Mouse (Mus musculus) B cell, adult 2 months (primary cell): Measurements from ENCODE around the gene Fgfr2.

ENCODE experiments used
- DNase-seq, 2 experiments: peaks; one replicate each; pipeline ENCODE4 v3.0.0; 2022

The Fgfr2 gene

DNA sequence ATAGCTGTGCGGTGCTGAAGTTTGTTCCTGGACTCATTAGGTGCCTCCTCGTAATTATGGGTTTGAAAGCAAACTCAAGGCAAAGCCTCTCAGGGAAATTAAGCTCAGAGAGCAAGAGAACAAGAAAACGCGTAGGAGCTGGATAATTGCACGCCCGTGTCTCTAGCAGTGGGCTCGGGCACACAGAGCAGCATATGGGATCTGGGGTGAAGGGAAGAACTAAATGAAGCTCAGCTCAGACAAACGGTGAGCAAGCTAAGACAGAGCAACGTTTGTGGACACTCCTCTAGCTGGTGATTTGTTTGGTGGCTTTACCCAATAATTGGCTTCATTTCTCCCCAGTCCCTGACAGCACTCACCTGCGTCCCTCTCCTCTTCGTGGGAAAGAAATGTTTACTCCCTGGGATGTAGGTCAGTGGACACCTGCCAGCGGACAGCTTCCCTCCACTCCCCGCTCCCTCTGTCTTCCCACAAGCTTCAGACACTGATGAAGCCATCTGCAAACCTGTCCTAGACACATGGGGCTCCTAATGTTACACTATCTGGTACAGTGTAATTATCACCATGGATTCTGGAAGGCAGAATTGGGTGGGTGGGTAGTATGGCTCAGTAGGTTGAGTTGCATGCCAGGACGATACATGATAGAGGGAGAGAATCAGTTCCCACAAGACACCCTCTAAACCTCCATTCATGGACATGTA, 1117.0 kb downstream of the Fgfr2 start:
- DNase-seq, result no peak

DNA sequence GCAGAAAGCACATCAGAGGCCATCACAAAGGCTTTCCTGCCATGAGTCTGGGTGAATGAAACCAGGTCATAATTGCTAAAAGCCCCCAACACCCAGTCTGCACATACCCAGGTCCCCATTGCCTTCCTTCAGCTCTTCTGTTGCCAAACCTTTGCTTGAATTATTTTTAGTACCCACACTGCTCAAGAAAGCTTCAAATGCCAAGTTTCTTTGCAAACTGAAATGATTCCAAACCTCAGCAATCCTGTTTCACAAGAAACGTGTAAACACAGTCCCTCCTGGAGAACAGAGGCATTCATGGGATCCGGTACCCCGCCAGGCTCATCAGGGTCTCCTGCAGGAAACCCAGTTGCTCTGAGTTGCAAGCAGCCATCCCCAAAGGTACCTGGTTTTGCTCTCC, 1130.3 kb downstream of the Fgfr2 start:
- no peak for DNase-seq

DNA sequence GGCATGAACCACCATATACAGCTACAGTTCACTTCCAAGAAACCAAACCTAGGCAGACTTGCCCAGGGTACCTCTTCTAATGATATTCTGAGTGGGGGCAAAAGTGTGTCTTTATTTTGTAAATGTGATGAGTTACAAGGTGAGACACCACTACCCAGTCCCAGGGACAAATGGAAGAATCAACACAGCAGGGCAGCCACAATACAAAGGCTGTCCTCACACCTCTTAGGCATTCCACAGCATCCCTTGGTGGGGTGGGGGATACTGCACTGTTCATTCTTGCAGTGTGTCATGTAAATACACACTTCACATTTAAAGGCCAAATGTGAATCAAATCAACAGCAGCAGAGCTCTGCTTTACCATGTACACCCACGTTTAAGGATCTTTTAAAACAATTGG, 1130.9 kb downstream of the Fgfr2 start:
- no peak for DNase-seq

DNA sequence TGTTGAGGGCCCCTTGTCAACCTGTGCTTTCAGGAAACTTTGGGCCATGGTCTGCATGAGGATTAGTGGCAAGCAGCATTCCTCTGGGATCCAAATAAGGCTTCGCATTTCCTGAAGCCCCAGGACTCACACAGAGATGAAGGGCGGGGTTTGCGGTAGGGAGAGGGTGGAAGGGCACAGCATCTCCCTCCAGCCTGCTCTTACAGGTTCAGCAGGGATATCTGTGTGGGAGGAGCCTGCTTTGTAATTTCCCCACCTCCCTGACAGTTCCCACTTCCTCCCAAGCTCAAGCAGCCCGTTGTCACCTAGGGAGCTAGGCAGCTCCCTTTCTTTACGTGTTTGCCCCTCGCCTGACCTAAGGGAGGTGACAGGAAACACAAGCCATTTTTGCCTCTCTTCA, 1134.1 kb downstream of the Fgfr2 start:
- DNase-seq, result no peak

DNA sequence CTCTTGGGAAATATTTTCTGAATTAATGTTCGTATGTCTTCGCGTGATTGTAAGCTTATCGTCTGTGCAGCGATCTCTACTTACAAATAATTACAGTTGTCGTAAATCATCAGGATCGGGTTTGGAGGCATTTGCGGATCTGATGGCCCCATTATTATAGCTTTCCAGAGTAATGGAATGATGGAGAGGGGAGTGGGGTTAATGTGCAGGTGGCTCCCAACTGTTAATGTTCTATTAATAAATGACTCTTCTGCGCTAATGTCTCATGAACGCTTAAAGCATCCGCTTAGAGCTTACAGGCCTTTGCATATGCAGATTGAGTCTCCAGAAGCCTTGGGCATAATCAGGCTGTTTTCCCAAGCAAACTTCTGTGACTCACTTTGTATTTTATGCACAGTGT, 1144.5 kb downstream of the Fgfr2 start:
- no peak for DNase-seq

DNA sequence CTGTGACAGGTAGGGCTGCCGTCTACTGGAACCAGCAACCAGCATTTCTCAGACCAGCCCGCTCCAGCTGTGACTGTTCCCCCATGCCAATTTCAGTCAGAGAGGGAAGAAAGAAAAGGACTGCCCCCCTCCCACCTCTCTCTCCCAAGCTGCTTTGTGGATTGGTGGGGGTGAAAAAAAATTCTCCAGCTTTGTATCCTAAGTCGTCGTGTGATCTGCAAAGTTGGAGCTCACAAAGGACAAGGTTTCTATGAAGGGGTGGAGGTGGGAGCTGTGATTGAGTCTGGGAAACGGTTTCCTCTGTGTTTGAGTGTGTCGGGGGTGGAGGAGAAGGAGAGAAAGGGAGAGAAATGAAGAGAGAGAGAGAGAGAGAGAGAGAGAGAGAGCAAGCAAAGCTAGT, 1147.3 kb downstream of the Fgfr2 start:
- DNase-seq, result no peak

DNA sequence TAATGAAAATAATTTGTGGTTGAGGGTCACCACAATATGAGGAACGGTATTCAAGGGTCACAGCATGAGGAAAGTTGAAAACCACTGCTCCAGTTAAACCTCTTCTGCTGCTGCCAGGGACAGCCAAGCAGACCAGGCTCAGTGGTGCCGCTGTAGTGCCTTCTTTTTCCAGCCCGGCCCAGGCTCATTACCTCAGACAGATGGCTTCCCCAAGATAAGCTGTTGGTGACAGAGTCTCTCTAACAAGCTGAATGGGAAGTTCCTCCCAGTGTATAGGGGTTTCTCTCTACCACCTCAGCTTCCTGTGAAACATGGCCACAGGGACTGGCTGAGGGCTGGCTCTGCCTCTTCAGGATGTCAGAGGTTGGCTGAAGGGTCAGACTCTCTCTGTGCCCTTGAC, 1152.9 kb downstream of the Fgfr2 start:
- no peak for DNase-seq

DNA sequence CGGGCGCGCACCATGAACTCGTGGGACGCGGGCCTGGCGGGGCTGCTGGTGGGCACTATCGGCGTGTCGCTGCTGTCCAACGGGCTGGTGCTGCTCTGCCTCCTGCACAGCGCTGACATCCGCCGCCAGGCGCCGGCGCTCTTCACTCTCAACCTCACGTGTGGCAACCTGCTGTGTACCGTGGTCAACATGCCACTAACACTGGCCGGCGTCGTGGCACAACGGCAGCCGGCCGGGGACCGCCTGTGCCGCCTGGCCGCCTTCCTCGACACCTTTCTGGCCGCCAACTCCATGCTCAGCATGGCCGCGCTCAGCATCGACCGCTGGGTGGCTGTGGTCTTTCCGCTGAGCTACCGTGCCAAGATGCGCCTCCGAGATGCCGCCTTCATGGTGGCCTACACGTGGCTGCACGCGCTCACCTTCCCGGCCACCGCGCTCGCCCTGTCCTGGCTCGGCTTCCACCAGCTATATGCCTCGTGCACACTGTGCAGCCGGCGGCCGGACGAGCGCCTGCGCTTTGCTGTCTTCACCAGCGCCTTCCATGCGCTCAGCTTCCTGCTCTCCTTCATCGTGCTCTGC, 1156.1 kb downstream of the Fgfr2 start:
- no peak for DNase-seq

DNA sequence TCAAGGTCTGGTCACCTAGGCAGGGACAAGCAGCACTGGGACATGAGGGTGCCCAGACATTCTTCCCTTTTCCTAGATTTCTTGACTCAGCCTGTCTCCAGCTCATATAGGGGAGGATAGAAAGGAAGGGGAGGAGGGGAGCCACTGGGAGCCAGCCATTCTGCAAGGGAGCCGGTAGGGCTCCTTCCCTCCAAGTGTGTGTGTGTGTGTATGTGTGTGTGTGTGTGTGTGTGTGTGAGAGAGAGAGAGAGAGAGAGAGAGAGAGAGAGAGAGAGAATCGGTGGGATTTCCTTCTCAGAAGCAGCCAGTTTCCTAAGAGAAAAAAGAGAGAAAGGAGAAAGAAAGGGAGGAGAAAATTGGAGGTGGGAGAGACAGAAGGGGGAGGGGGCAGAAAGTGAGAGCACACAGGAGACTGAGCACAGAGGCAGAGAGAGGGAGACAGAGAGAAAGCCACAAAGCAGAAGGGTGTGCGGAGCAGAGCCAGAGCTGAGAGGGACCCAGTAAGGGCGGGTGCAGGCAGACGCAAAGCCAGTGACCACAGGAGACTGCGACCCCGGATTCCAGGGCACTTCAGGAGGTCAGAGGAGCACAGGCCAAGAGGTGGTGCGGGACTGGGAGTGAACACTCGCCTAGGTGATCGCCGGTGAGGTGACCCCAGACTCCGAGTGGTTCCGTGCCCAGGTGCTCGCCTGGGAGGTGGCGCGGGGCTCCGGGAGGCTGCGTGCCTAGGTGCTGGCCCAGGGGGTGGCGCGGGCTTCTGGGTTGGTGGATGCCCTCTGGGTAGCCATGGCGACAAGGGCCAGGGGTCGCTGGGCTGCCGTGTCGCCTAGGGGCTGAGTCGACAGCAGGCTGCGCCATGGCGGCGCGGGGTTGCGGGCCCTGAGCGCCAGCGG, 1156.9 kb downstream of the Fgfr2 start, which contains the start of gene Gpr26:
Gpr26 (plus strand) TSS at position 438 of the 893 bp plus-strand sequence.
- DNase-seq, result no peak

DNA sequence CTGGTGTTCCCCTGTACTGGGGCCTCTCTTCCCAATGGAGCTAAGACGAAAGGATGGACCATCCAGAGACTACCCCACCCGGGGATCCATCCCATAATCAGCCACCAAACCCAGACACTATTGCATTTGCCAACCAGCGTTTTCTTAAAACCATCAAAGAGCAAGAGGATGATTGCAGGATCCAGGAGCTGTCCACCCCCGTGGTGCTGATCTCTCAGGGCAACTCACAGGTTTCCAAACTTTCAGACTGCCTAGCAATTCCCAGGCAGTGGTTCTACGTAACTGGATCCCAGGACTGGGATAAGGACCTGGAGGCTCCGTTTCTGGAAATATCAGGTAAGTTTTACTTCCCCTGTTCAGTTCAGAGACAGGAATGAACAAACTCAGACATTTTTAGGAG, 1162.6 kb downstream of the Fgfr2 start:
- DNase-seq, result no peak

DNA sequence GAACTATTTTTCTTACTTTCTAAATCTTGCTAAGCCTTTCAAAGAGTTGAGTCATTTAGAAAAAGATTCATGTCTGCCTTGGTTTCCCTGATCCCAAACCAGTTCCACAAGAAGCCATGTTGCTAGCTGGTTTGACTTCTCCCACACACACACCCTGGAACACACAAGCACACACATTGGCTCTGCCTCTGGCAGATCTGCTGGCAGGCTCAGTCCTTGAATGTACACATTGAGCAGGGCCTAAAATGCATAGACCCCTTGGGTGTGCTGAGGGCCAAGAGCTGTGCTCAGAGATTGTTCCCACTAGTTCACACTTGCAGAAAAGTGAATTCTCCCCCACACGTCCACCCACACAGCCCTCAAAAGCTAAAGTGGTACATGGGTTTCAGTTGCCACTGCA, 1164.4 kb downstream of the Fgfr2 start:
- no peak for DNase-seq

DNA sequence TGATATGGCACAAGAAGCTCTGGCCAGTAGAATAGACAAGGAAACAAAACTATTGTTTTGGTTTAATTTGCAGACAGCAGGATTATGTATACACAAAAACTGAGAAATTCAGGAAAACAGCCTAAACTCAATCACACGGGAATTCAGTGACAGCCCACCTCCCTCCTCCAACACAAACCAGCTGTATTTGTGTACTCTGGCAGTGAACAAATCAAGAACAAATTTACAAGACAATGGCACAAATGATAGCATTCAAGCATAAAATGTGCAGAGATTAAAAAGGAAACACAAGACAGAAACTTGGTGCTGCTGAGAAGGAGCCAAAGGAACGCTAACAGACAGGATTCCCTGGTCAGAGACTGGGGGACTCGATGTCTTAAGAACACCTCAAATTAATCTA, 1169.7 kb downstream of the Fgfr2 start:
- no peak for DNase-seq

DNA sequence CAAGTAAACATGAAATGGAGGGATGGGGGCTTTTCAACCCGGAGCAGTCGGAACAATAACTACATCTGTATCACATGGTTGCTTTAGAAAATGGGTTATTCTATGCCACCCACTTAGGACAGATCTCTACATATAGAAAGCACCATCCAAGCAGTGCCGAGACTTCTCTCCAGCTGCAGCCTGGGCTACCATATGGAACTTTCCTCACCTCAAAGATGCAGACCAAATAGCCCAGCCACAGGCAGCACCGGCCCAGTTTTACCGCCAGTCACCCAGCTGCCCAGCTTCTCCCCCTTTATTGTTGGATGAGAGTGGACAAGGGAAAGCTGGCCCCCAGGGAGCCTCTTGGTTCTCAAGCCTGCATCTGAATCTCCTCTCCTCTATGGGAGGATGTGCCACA, 1172.0 kb downstream of the Fgfr2 start:
- no peak for DNase-seq

DNA sequence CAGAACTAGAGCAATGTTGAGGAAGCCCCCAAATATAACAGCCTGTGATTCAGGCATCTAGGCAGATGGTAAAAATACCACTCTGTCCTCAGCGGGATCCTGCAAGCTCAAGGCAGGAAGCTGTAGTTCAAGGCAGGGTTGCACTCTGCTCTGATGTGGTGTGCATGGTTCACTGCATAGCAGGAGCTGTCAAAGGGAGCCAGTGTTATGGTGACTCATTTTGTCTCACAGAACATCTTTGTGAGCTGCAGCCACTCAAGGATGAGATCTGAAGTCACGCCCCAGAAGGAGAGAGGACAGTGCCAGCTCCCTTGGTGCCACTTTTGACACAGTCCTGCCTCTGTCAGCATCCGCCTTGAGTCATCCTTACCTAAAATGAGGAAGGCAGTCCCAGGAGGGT, 1185.5 kb downstream of the Fgfr2 start:
- no peak for DNase-seq

DNA sequence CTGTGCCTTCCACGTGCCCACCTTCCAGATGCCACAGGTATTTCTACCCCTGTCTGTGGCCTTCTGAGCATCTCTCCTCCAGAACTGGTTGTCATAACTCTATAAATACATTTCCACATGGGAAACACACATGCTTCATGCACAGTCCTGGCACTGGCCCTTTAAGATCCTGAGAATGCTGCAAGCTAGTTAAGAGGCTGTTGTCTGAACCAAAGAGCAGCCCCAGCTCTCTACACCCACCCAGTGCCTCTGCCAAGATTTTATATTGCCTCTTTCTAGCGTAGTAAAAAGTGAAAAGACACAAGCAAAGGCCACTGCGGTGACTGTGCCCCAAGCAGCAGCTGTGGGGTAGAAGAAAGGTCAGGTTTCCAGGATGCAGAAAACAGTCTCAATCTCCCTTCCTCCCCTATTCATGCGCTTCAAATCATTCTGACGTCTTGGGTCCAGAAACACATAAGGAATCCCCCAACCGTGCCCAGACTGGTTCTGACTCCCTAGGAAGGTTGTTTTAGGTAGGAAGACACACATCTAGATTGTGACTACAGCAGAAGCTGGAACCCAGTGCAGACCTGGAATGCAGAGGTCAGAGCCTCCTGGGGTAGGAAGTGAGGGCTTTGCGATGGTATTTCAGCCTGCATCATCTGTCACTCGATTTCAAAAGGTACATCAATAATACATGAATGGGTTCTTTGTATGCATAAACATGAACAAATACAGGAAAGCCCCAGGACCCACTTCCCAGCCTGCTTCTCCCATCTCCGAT, 1195.7 kb downstream of the Fgfr2 start:
- no peak for DNase-seq

DNA sequence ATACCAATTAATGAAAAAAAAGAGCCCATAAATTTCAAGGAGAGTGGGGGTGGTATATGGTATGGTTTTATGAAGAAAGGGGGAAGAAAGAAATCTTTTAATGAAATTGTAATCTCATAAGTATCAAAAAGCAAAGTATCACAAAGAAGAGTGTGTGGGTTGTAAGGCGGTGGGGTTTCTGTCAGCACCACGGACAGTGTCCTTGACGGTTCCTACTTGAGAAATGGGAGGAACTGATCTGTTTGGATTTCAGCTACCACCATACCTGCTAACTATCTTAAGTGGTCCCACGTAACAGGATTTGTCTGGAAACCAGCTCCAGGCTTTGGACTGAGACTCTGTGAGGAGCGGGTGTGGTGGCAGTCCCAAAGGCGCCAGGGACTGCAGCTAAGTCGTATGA, 1205.8 kb downstream of the Fgfr2 start:
- DNase-seq, result no peak

DNA sequence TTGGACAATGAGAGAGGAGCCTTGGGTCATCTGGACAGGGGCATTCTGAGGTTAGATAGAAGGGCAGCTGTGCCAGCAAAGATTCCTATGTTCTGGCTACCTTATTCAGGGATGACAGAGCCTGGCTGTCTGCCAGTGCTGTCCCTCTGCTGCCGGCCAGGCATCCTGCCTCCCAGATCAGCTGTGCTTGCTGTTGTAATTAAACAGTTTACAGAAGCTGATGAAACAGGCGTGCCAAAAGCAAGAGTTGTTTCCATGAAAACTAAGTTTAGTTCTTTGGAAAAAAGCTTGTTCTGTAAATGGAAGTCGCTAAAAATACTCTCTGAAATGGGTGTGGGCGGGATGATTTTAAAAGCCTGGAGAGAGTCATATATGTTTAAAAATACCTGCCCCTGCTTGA, 1213.5 kb downstream of the Fgfr2 start:
- DNase-seq, result no peak

DNA sequence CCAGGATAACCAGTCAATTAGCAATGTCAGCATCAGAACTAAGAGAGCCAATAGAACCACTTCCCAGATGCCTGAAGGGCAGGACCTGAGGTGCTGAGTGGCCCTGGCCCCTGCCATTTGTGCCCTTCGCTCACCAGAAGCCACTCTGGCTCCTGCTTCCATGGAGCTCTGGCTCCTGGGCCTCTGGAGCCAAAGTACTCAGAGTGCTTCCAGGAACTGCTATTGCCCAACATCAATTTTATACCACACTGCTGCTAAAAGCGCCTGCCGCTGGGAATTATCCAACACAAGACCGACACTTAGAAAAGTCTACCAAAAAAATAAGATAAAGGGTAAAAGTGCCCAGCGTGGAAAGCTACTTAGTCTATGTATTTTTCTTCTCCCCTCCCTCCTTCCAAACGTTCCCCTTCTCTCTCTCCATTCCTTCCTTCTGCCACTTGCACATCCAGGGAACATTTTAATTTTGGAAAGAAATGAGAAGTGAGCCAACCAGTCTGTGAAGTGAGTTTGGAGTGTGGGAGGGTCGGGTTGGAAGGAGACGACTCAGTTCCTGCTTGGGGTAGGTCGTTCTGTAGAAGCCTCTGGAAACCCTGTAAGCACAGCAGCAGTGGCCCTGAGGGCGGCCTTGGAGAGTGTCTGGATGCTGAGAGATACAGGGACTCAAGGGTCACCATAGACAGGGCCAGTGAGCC, 1216.5 kb downstream of the Fgfr2 start:
- DNase-seq, result no peak

DNA sequence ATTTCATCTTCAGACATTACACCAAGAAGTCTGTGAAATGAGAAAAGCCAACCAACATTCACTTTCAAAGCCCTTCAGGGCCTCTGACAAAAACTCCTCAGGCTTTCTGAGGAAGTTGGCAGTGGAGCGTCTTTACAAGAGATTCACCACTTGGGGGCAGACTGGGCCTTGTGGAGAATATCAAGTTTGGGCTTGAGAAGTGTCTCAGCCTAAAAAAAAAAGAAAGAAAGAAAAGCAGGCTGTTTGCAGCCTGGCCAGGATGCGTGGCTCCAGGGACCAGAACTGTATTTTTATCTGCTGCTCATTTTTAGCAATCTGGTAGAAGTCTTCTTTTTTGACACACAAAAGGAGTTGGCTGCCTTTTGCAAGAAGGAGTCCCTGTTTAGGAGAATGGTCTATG, 1223.8 kb downstream of the Fgfr2 start:
- peak; percentile 27 to 40 for DNase-seq

DNA sequence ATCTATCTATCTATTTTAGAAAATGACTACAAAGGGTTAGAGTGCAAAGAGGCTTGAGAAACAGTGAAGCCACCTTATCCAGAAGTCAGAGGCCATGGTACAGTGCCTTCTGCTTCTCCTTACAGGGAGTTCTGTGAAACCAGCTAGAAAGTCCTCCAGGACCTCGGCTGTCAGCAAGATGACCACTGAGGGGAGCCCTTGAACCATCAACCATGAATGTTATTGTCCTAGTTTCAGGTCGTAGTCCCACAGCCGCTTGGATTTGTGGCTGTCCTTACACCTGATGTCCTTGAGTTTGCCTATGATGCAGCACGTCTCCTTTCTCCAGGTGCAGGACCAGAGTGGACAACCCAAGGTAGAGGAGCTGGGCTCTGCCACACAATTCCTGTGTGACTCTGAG, 1225.9 kb downstream of the Fgfr2 start:
- DNase-seq, result no peak

DNA sequence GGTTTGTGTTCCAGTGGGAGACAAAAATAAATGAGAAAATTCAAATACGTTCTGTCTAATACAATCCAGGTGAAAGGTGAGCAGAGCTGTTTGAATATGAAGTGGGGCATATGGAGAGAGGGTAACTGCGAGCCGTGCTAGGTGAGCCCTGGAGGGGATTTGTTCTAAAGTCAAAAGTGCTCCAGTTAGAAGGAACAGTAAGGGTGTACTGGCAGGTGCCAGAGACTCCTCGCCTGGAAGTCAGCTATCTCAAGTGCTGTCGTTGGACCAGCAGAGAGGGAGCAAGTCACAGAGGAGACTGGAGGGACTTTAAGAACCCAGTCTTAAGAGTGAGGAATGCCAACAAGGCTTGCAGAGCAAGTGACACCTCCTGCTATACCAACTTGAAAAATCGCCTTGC, 1240.3 kb downstream of the Fgfr2 start:
- DNase-seq, result no peak

DNA sequence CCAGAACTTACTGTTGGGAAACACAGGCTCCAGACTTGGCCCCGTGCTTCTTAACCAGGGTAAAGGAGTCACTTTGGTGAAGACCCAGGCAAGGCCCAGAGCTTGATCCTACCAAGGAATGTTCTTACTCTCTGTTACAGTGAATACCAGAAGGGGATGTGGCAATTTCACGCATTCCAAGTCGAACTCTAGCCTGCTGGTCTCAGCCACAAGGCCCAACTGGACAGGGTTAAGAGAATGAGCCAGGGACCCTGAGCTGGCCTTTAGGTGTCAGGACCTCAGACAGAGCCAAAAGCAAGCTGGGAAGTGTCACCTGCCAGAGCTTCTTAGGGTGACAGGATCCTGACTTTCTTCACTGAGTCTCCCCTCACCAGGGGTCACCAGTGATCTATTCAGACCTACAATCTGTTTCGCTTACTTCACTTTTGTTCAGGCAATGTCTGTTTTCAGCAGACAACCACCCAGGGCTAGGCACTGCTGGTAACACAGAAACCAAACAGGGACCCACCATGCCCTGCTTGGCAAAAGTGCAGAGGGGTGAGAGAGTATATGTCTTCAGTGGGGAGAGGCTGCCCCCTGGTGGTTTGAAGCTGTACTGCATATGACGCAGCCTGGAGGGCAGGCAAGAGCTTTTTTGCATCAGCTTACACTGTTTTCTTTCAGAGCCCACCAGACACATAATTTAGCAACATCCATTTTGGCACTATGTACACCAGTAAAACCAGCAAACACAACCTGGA, 1241.1 kb downstream of the Fgfr2 start:
- DNase-seq, result peak; percentile 83 to 84
